Mouse (Mus musculus): ENCODE data around the gene Gpalpp1.
A peak's percentile ranks its signal among the peaks of the same experiment; 100 is the strongest.

Gpalpp1 gene

GRCm38 (mm10) chr14:76115744-76116143, 5.2 kb upstream of the Gpalpp1 start:
- DNase-seq (ENCODE audit: extremely low read depth, low read depth), result no peak

- no peak for DNase-seq (ENCODE audit: extremely low read depth, low read depth)
These were observed 11.0 kb downstream of the Gpalpp1 start for GRCm38 (mm10) chr14:76099543-76099942.

GRCm38 (mm10) chr14:76097815-76098214, 12.7 kb downstream of the Gpalpp1 start:
- DNase-seq (ENCODE audit: extremely low read depth, low read depth), result no peak

- no peak for DNase-seq (ENCODE audit: extremely low read depth, low read depth)
These were observed 13.3 kb downstream of the Gpalpp1 start for GRCm38 (mm10) chr14:76097244-76097643.

- no peak for DNase-seq (ENCODE audit: extremely low read depth, low read depth)
These were observed 26.4 kb downstream of the Gpalpp1 start for GRCm38 (mm10) chr14:76084188-76084587.

- DNase-seq (ENCODE audit: extremely low read depth, low read depth), result no peak
These were observed 28.4 kb downstream of the Gpalpp1 start for GRCm38 (mm10) chr14:76082086-76082636.

- DNase-seq (ENCODE audit: extremely low read depth, low read depth), result no peak
These were observed 29.1 kb downstream of the Gpalpp1 start for GRCm38 (mm10) chr14:76081451-76081850.

GRCm38 (mm10) chr14:76077088-76077491, 33.5 kb downstream of the Gpalpp1 start:
- peak; percentile 13 for DNase-seq (ENCODE audit: extremely low read depth, low read depth)

- no peak for DNase-seq (ENCODE audit: extremely low read depth, low read depth)
These were observed 34.0 kb downstream of the Gpalpp1 start for GRCm38 (mm10) chr14:76076602-76077001.

GRCm38 (mm10) chr14:76075721-76076120, 34.8 kb downstream of the Gpalpp1 start:
- no peak for DNase-seq (ENCODE audit: extremely low read depth, low read depth)

- DNase-seq (ENCODE audit: extremely low read depth, low read depth), result no peak
These were observed 36.4 kb downstream of the Gpalpp1 start for GRCm38 (mm10) chr14:76074206-76074605.

- DNase-seq (ENCODE audit: extremely low read depth, low read depth), result no peak
These were observed 37.9 kb downstream of the Gpalpp1 start for GRCm38 (mm10) chr14:76072626-76073025.

GRCm38 (mm10) chr14:76069296-76069695, 41.3 kb downstream of the Gpalpp1 start:
- DNase-seq (ENCODE audit: extremely low read depth, low read depth), result no peak

- no peak for DNase-seq (ENCODE audit: extremely low read depth, low read depth)
These were observed 42.3 kb downstream of the Gpalpp1 start for GRCm38 (mm10) chr14:76068296-76068695.

- DNase-seq (ENCODE audit: extremely low read depth, low read depth), result no peak
These were observed 43.3 kb downstream of the Gpalpp1 start for GRCm38 (mm10) chr14:76067237-76067636.

- DNase-seq (ENCODE audit: extremely low read depth, low read depth), result no peak
These were observed 51.1 kb downstream of the Gpalpp1 start for GRCm38 (mm10) chr14:76059441-76059840.

- DNase-seq (ENCODE audit: extremely low read depth, low read depth), result no peak
These were observed 56.8 kb downstream of the Gpalpp1 start for GRCm38 (mm10) chr14:76053726-76054125.

GRCm38 (mm10) chr14:76051966-76052365, 58.6 kb downstream of the Gpalpp1 start:
- DNase-seq (ENCODE audit: extremely low read depth, low read depth), result no peak

GRCm38 (mm10) chr14:76045767-76046166, 64.8 kb downstream of the Gpalpp1 start:
- no peak for DNase-seq (ENCODE audit: extremely low read depth, low read depth)

GRCm38 (mm10) chr14:76044164-76044557, 66.4 kb downstream of the Gpalpp1 start:
- DNase-seq (ENCODE audit: extremely low read depth, low read depth), result no peak

GRCm38 (mm10) chr14:76043251-76044163, 67.1 kb downstream of the Gpalpp1 start:
- no peak for DNase-seq (ENCODE audit: extremely low read depth, low read depth)

All from MEL-GATA-1-ER (cell line).